Mouse (Mus musculus): ENCODE results near the gene Usp33.

The Usp33 gene

GRCm38 (mm10) chr3:152402671-152403066 lies 56.4 kb downstream of the Usp33 start:
- DNase-seq = no peak

GRCm38 (mm10) chr3:152403827-152404226 lies 57.5 kb downstream of the Usp33 start:
- DNase-seq = peak; percentile 56 to 80

GRCm38 (mm10) chr3:152405420-152405819 lies 59.1 kb downstream of the Usp33 start:
- no peak for DNase-seq

DNA sequence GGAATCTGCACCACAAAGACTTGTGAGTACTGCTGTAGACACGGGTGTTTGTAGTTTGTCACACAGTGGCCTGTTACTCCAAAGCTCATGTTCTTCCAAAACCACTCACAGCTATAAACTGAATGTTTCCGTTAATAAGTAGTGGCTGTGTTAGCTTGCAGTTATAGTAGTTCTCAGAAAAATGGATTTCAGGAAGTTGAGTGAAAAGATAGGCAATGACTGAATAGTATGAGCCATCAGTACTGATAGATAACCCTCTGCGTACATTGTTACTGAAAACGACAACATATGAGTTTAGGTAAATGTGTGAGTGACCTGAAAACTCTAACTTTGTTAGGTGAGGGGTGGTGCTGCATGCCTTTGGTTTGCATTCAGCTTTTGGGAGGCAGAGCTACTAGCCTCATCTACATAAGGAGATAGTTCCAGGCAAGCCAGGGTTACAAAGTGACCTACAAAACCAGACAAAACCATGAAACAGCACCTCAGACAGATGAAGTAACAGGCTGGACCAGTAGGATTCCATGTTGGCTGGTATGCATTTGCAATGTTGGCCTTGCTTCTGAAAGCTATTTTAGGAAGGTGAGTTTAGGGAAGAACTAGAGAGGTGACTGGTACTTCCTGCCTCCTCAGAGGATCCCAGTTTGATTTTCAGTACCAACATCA lies 59.8 kb downstream of the Usp33 start:
- DNase-seq = no peak

- no peak for DNase-seq
Observed at GRCm38 (mm10) chr3:152410980-152411551, 64.8 kb downstream of the Usp33 start.

DNA sequence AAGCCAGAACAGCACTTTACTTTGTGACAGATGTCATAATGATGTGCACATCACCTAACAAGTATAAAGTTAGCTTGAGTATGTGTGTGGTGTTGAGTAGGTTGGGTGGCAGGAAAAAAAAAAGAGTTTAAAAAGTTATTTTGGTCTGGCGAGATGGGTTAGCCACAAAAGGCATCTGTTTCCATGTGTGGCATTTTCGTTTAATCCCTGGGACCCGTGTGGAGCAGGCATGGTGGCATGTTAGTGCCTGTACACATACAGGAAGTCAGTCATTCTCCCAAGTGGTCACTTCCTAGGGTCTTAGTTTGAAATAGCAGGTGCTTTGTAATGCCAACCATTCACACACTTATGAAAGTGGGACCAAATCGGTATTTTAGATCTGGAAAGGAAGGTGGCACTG lies 66.1 kb downstream of the Usp33 start:
- no peak for DNase-seq

- DNase-seq = no peak
Observed at GRCm38 (mm10) chr3:152428925-152429324, 82.6 kb downstream of the Usp33 start.

DNA sequence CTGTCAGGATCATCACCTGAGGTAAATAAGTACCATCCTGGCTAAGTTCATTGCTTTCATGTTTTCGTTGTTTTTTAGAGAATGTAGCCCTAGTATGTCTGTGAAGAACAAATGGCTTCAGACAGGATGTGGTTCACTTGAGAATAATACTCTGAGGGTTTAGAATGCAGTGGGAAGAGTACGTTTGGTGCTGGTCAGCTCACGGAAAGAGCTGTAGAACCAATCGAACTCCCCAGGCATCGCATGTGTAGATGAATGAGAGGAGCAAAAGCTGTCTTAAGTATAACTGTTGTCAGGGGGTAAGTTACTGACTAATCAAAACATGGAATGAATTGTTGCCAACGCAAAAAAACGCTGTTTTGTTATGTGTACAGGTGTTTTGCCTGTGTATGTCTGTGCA lies 86.4 kb downstream of the Usp33 start:
- DNase-seq = no peak

GRCm38 (mm10) chr3:152435590-152435989 lies 89.3 kb downstream of the Usp33 start:
- DNase-seq = no peak

- DNase-seq = peak; percentile 9 to 19
Observed at GRCm38 (mm10) chr3:152438068-152438467, 91.8 kb downstream of the Usp33 start.

DNA sequence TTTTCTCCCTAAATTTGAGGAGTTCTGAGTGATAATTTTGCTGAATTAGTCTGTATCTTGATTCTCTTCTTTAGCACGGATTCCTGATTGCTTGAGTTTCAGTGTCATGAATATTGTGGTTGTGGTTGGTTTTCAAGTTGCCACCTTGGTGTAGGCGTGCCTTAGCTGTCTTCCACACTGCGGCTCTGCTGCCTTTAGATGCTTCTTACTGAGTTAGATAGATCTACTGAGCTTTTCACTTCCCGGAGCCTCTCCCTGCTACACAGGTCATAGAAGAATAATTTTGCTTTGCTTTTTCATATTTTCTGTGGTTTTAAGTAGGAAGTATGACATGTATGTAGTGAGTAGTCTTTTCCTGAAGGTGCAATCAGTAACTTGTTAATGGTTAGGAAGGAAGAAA lies 96.5 kb downstream of the Usp33 start:
- no peak for DNase-seq

Data from kidney, adult 8-10 months (tissue).